8 mouse cellular contexts compared by ENCODE assay signal in the genomic region with DNA sequence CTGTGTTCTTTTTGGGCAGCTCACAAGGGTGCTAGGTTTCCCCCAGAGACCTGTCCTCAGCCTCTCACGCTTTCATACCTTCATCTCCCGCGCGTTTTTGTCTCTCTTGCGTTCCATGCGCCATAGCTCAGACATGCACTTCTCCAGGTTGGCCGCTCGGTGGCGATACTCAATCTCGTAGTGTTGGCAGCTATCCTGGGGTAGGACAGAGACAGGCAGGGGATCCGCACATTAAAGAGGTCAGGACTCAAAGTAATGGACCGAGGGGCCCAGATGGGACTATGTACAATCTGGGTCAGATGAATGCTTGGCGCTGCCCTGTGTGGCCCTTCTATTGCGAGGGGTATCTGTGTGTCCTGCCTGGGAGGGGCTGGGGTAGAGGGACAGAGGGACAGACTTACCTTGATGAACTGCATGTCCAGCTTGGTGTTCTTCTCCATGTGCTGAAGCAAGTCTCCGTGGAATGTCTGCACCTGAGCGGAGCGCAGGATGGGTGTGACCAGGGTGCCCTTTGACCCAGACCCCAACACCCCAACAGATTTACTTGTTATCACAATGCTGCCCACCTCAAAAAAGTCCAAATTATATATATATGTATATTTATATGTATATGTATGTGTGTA. TPM values are rescaled to one million over a fixed set of nuclear protein-coding genes. Genes with fewer than 3 reads are reported as not detected.
DNase-seq lines count a peak whose midpoint lies in the region; ATAC-seq and TF ChIP-seq lines count a peak whose summit lies in the region.

No protein-coding gene starts in this region.

- no peak for TF ChIP-seq EP300 in CH12.LX (IDR thresholded peaks at IDR 0.05; ENCODE audit: low read length)

- no peak for ATAC-seq in heart, embryonic 16.5 days (replicated peaks; ENCODE audit: extremely low read depth, insufficient read depth, low FRiP score)
- no peak; the same call in 1 of the 2 replicates for ATAC-seq in midbrain, postnatal 0 days (ENCODE audit: low FRiP score)

- peak; percentile 53 to 79; a peak in 3 of 4 replicates for TF ChIP-seq CTCF in CH12.LX (conservative IDR thresholded peaks at IDR 0.05 in 1 of 2, IDR thresholded peaks at IDR 0.05 in 1 of 2; ENCODE audit: low read depth in 2 of 2, low read length in 2 of 2)
- TF ChIP-seq CTCF in liver, adult 2 months (IDR thresholded peaks at IDR 0.05; ENCODE audit: low read depth, low read length), result peak; percentile 68
- peak; percentile 85 for TF ChIP-seq CTCF in midbrain, postnatal 0 days (IDR thresholded peaks at IDR 0.05)

- peaks cover 43% of the 10 kb centered on the region for H3K27me3 ChIP-seq in heart, embryonic 10.5 days (ENCODE audit: insufficient read depth, poor library complexity, severe bottlenecking)
- peaks cover 8% of the 10 kb centered on the region for H3K27me3 ChIP-seq in CH12.LX (replicated peaks)
- peaks cover 4% of the 10 kb centered on the region; the same call in 1 of the 2 replicates for H3K27me3 ChIP-seq in heart, embryonic 16.5 days (ENCODE audit: control insufficient read depth, insufficient read depth, low read length)
- H3K27me3 ChIP-seq in liver, adult 2 months (ENCODE audit: control insufficient read depth, insufficient read depth, low read length), result no peaks in the 10 kb centered on the region
- no peaks in the 10 kb centered on the region for H3K27me3 ChIP-seq in midbrain, postnatal 0 days (ENCODE audit: insufficient read depth, low read length)

- peak overlapping the region; percentile 45; the same call in 1 of the 2 replicates for H3K9ac ChIP-seq in CH12.LX (ENCODE audit: insufficient read depth, low read depth)
- peak overlapping the region; percentile 70 for H3K9ac ChIP-seq in heart, embryonic 16.5 days (ENCODE audit: low read length)
- no peak overlapping the region for H3K9ac ChIP-seq in liver, adult 2 months (ENCODE audit: low read depth, low read length)
- H3K9ac ChIP-seq in midbrain, postnatal 0 days (replicated peaks; ENCODE audit: low read length, poor library complexity, severe bottlenecking), result peak overlapping the region; percentile 13; the same call in 1 of the 2 replicates

- H3K79me2 ChIP-seq in CH12.LX (replicated peaks; ENCODE audit: control insufficient read depth, extremely low read depth, insufficient read depth, poor library complexity, severe bottlenecking), result no peaks in the 10 kb centered on the region
- H3K79me2 ChIP-seq in liver, adult 2 months (ENCODE audit: control insufficient read depth, insufficient read depth, low read length), result no peaks in the 10 kb centered on the region

- no peak for DNase-seq in heart, embryonic 10.5 days (ENCODE audit: low spot score)
- no peak for DNase-seq in heart, adult 9 months (ENCODE audit: low spot score in 2 of 2)
- peak; percentile 75 for DNase-seq in CH12.LX (ENCODE audit: extremely low read depth)
- DNase-seq in c-Kit-positive CD71-positive TER-119-negative erythroid progenitor cells, embryonic 14.5 days (ENCODE audit: low read depth), result peak; percentile 52
- DNase-seq in liver, adult 2 months (ENCODE audit: extremely low read depth, low read depth, low spot score), result no peak
- peak; percentile 67 for DNase-seq in midbrain, postnatal 0 days (ENCODE audit: low spot score)
- DNase-seq in thymus, postnatal 14 days, result peak; percentile 73

- no peaks in the 10 kb centered on the region for H3K9me3 ChIP-seq in heart, embryonic 10.5 days
- no peaks in the 10 kb centered on the region for H3K9me3 ChIP-seq in CH12.LX (replicated peaks; ENCODE audit: low read length)
- no peaks in the 10 kb centered on the region for H3K9me3 ChIP-seq in heart, embryonic 16.5 days (replicated peaks; ENCODE audit: control insufficient read depth, low read length)
- H3K9me3 ChIP-seq in midbrain, postnatal 0 days (ENCODE audit: low read length), result no peaks in the 10 kb centered on the region

- dilution Hi-C loops in CH12.LX (cut with MboI; ENCODE audit: extremely low pct_ligation_motif_present, extremely low pct_unique_long_range_greater_than_20kb, low sequenced_read_pairs), result no loop called here

- in situ Hi-C loops in CH12.LX (cut with MboI; ENCODE audit: low pct_ligation_motif_present, low pct_unique_long_range_greater_than_20kb, low sequenced_read_pairs), result no loop called here

- H3K36me3 ChIP-seq in heart, embryonic 10.5 days, result no peaks in the 10 kb centered on the region
- no peaks in the 10 kb centered on the region for H3K36me3 ChIP-seq in CH12.LX (replicated peaks in 1 of 2; ENCODE audit: control insufficient read depth in 1 of 2, insufficient read depth in 1 of 2, low read length in 1 of 2)
- H3K36me3 ChIP-seq in heart, embryonic 16.5 days (ENCODE audit: control insufficient read depth, insufficient read depth), result no peaks in the 10 kb centered on the region
- H3K36me3 ChIP-seq in liver, adult 2 months (ENCODE audit: control insufficient read depth, insufficient read depth, low read length), result no peaks in the 10 kb centered on the region
- H3K36me3 ChIP-seq in midbrain, postnatal 0 days (ENCODE audit: insufficient read depth, low read length), result no peaks in the 10 kb centered on the region

- TF ChIP-seq POLR2A in CH12.LX (IDR thresholded peaks at IDR 0.05; ENCODE audit: low read depth, low read length), result no peak
- no peak for TF ChIP-seq POLR2A in liver, adult 2 months (IDR thresholded peaks at IDR 0.05; ENCODE audit: extremely low read depth, insufficient read depth, low read length)

- H3K27ac ChIP-seq in heart, embryonic 10.5 days, result no peak overlapping the region
- no peak overlapping the region for H3K27ac ChIP-seq in CH12.LX (ENCODE audit: insufficient read depth, low read depth)
- no peak overlapping the region for H3K27ac ChIP-seq in heart, embryonic 16.5 days (ENCODE audit: low read length)
- H3K27ac ChIP-seq in liver, adult 2 months (replicated peaks; ENCODE audit: insufficient read depth, low read depth, low read length), result no peak overlapping the region
- H3K27ac ChIP-seq in midbrain, postnatal 0 days (ENCODE audit: low read depth, low read length), result peak overlapping the region; percentile 34; the same call in 1 of the 2 replicates

- H3K4me2 ChIP-seq in CH12.LX (ENCODE audit: insufficient read depth, low read depth, poor library complexity, severe bottlenecking), result peak overlapping the region; percentile 77
- H3K4me2 ChIP-seq in heart, embryonic 16.5 days (ENCODE audit: low read depth, low read length), result peak overlapping the region; percentile 85
- H3K4me2 ChIP-seq in midbrain, postnatal 0 days (ENCODE audit: low read depth, low read length, poor library complexity, severe bottlenecking), result peak overlapping the region; percentile 62

- peak; percentile 59 for TF ChIP-seq RAD21 in CH12.LX (IDR thresholded peaks at IDR 0.05; ENCODE audit: low read depth, low read length)

- H3K4me1 ChIP-seq in heart, embryonic 10.5 days, result peaks cover 18% of the 10 kb centered on the region
- peaks cover 5 to 24% of the 10 kb centered on the region in 2 experiments for H3K4me1 ChIP-seq in CH12.LX (ENCODE audit: control insufficient read depth in 1 of 2, insufficient read depth in 2 of 2)
- H3K4me1 ChIP-seq in heart, embryonic 16.5 days (ENCODE audit: control insufficient read depth, insufficient read depth, low read length), result peaks cover 10% of the 10 kb centered on the region
- H3K4me1 ChIP-seq in liver, adult 2 months (ENCODE audit: control insufficient read depth, insufficient read depth, low read length), result no peaks in the 10 kb centered on the region
- H3K4me1 ChIP-seq in midbrain, postnatal 0 days (ENCODE audit: insufficient read depth, low read length), result no peaks in the 10 kb centered on the region

- 18% methylated on average over 17 of the region's 17 CpGs for WGBS in heart, embryonic 10.5 days
- 19% methylated on average over 17 of the region's 17 CpGs for WGBS in heart, embryonic 16.5 days
- WGBS in liver, adult 2 months, result 35% methylated on average over 17 of the region's 17 CpGs
- WGBS in midbrain, postnatal 0 days, result 15% methylated on average over 17 of the region's 17 CpGs

- H3K4me3 ChIP-seq in heart, embryonic 10.5 days, result peak overlapping the region; percentile 58
- H3K4me3 ChIP-seq in CH12.LX (replicated peaks in 1 of 3; ENCODE audit: low read depth in 2 of 3, low read length in 2 of 3, poor library complexity in 1 of 3), result peak overlapping the region; percentile 37 to 54 (median 52)
- H3K4me3 ChIP-seq in heart, embryonic 16.5 days (ENCODE audit: low read length), result peak overlapping the region; percentile 51
- no peak overlapping the region for H3K4me3 ChIP-seq in liver, adult 2 months (ENCODE audit: insufficient read depth, low read depth, low read length)
- peak overlapping the region; percentile 39 for H3K4me3 ChIP-seq in midbrain, postnatal 0 days (ENCODE audit: low read depth, low read length)

RNA-seq across cellular contexts. Expression of a gene that starts 14.1 kb away (rescaled TPM):
- polyA plus RNA-seq in heart, embryonic 10.5 days (2016; fragmentation: Nextera tagmentation; extraction: Ambion mirVana), result 10.2 and 14.7 TPM in 2 replicates
- total RNA-seq in CH12.LX (2012; rRNA removed), result 0.21 and 1.5 TPM in 2 replicates
- total RNA-seq in CH12.LX (2014; rRNA removed), result not detected in 2 replicates
- polyA plus RNA-seq in CH12.LX (2012; ENCODE audit: insufficient read length, low read depth), result 0.84 and 1.2 TPM in 2 replicates
- polyA plus RNA-seq in heart, embryonic 16.5 days (2015; fragmentation: Nextera tagmentation; extraction: Ambion mirVana), result 14.2 and 17.3 TPM in 2 replicates
- total RNA-seq in liver, adult 2 months (2014; rRNA removed), result 0.20 TPM in 1 of 2 replicates, not detected in the other
- polyA plus RNA-seq in liver, adult 2 months (2012; rRNA removed), result 0.31 and 0.51 TPM in 2 replicates
- total RNA-seq in midbrain, postnatal 0 days (2014; rRNA removed), result 3.0 and 3.1 TPM in 2 replicates
- 8.0 and 8.5 TPM in 2 replicates for polyA plus RNA-seq in midbrain, postnatal 0 days (2015; fragmentation: Nextera tagmentation; extraction: Ambion mirVana)

RNA-seq across cellular contexts. Expression of a gene that starts 16.7 kb away (rescaled TPM):
- 0.15 and 0.26 TPM in 2 replicates for polyA plus RNA-seq in heart, embryonic 10.5 days (2016; fragmentation: Nextera tagmentation; extraction: Ambion mirVana)
- 0.08 and 0.29 TPM in 2 replicates for total RNA-seq in CH12.LX (2012; rRNA removed)
- total RNA-seq in CH12.LX (2014; rRNA removed), result not detected in 2 replicates
- 0.79 and 0.83 TPM in 2 replicates for polyA plus RNA-seq in CH12.LX (2012; ENCODE audit: insufficient read length, low read depth)
- polyA plus RNA-seq in heart, embryonic 16.5 days (2015; fragmentation: Nextera tagmentation; extraction: Ambion mirVana), result 0.47 and 0.95 TPM in 2 replicates
- total RNA-seq in liver, adult 2 months (2014; rRNA removed), result not detected in 2 replicates
- not detected in 2 replicates for polyA plus RNA-seq in liver, adult 2 months (2012; rRNA removed)
- 0.93 TPM in 1 of 2 replicates, not detected in the other for total RNA-seq in midbrain, postnatal 0 days (2014; rRNA removed)
- polyA plus RNA-seq in midbrain, postnatal 0 days (2015; fragmentation: Nextera tagmentation; extraction: Ambion mirVana), result 0.45 and 0.54 TPM in 2 replicates

RNA-seq across cellular contexts. Expression of a gene that starts 42.0 kb away (rescaled TPM):
- polyA plus RNA-seq in heart, embryonic 10.5 days (2016; fragmentation: Nextera tagmentation; extraction: Ambion mirVana), result 0.16 and 0.39 TPM in 2 replicates
- total RNA-seq in CH12.LX (2012; rRNA removed) (0.21 and 0.29 TPM in 2 replicates), CH12.LX (2014; rRNA removed) (0.49 and 0.77 TPM in 2 replicates)
- polyA plus RNA-seq in CH12.LX (2012; ENCODE audit: insufficient read length, low read depth), result 0.59 and 1.3 TPM in 2 replicates
- polyA plus RNA-seq in heart, embryonic 16.5 days (2015; fragmentation: Nextera tagmentation; extraction: Ambion mirVana), result 0.63 and 0.67 TPM in 2 replicates
- not detected in 2 replicates for total RNA-seq in liver, adult 2 months (2014; rRNA removed)
- not detected in 2 replicates for polyA plus RNA-seq in liver, adult 2 months (2012; rRNA removed)
- total RNA-seq in midbrain, postnatal 0 days (2014; rRNA removed), result 1.8 and 3.7 TPM in 2 replicates
- 1.1 and 2.0 TPM in 2 replicates for polyA plus RNA-seq in midbrain, postnatal 0 days (2015; fragmentation: Nextera tagmentation; extraction: Ambion mirVana)

RNA-seq across cellular contexts. Expression of a gene that starts 42.3 kb away (rescaled TPM):
- 41.0 and 41.3 TPM in 2 replicates for polyA plus RNA-seq in heart, embryonic 10.5 days (2016; fragmentation: Nextera tagmentation; extraction: Ambion mirVana)
- total RNA-seq in CH12.LX (2012; rRNA removed), result 23.2 and 23.4 TPM in 2 replicates
- total RNA-seq in CH12.LX (2014; rRNA removed), result 13.9 and 15.4 TPM in 2 replicates
- 14.9 and 18.5 TPM in 2 replicates for polyA plus RNA-seq in CH12.LX (2012; ENCODE audit: insufficient read length, low read depth)
- polyA plus RNA-seq in heart, embryonic 16.5 days (2015; fragmentation: Nextera tagmentation; extraction: Ambion mirVana), result 36.5 and 37.9 TPM in 2 replicates
- 12.4 and 12.8 TPM in 2 replicates for total RNA-seq in liver, adult 2 months (2014; rRNA removed)
- polyA plus RNA-seq in liver, adult 2 months (2012; rRNA removed), result 15.4 and 18.5 TPM in 2 replicates
- 65.8 and 81.1 TPM in 2 replicates for total RNA-seq in midbrain, postnatal 0 days (2014; rRNA removed)
- polyA plus RNA-seq in midbrain, postnatal 0 days (2015; fragmentation: Nextera tagmentation; extraction: Ambion mirVana), result 78.1 and 84.2 TPM in 2 replicates

RNA-seq across cellular contexts. Expression of a gene that starts 57.0 kb away (rescaled TPM):
- polyA plus RNA-seq in heart, embryonic 10.5 days (2016; fragmentation: Nextera tagmentation; extraction: Ambion mirVana), result 17.2 and 17.3 TPM in 2 replicates
- 18.7 and 20.9 TPM in 2 replicates for total RNA-seq in CH12.LX (2012; rRNA removed)
- total RNA-seq in CH12.LX (2014; rRNA removed), result 9.1 and 9.3 TPM in 2 replicates
- polyA plus RNA-seq in CH12.LX (2012; ENCODE audit: insufficient read length, low read depth), result 12.7 and 14.8 TPM in 2 replicates
- polyA plus RNA-seq in heart, embryonic 16.5 days (2015; fragmentation: Nextera tagmentation; extraction: Ambion mirVana), result 12.1 and 13.7 TPM in 2 replicates
- total RNA-seq in liver, adult 2 months (2014; rRNA removed), result 16.3 and 29.3 TPM in 2 replicates
- polyA plus RNA-seq in liver, adult 2 months (2012; rRNA removed), result 24.5 and 25.1 TPM in 2 replicates
- 26.8 and 35.3 TPM in 2 replicates for total RNA-seq in midbrain, postnatal 0 days (2014; rRNA removed)
- polyA plus RNA-seq in midbrain, postnatal 0 days (2015; fragmentation: Nextera tagmentation; extraction: Ambion mirVana), result 14.5 and 17.6 TPM in 2 replicates

Comparison
In these comparisons a context has a peak if more than half of its experiments do, and no peak if none do; other contexts are left out.
1. DNase-seq: peak in CH12.LX (single experiment), c-Kit-positive CD71-positive TER-119-negative erythroid progenitor cells, embryonic 14.5 days (single experiment), midbrain, postnatal 0 days (single experiment) and thymus, postnatal 14 days (single experiment); none in heart, embryonic 10.5 days (single experiment), heart, adult 9 months (0 of 2) and liver, adult 2 months (single experiment).
2. Peak in every context shown above with its lines, with median percentiles within 50 percentile points of each other: H3K4me2 ChIP-seq and CTCF ChIP-seq.